Mouse (Mus musculus) cerebellum, adult 2 months (tissue): ENCODE measurements around the gene Apaf1.

ENCODE experiments used
- CTCF ChIP-seq: fragments of 200-500 bp; IDR thresholded peaks from 2 replicates; pipeline ENCODE4 v1.5.1; 2011; ENCODE audit warnings: low read depth, mild to moderate bottlenecking, control low read depth, low read length, moderate library complexity, borderline replicate concordance; ENCODE audit not compliant: insufficient read depth
- POLR2A ChIP-seq: fragments of 200-500 bp; IDR thresholded peaks from 2 replicates; pipeline ENCODE4 v1.6.1; 2011; ENCODE audit warnings: low read length, control low read depth, borderline replicate concordance; ENCODE audit not compliant: insufficient read depth

DNA sequence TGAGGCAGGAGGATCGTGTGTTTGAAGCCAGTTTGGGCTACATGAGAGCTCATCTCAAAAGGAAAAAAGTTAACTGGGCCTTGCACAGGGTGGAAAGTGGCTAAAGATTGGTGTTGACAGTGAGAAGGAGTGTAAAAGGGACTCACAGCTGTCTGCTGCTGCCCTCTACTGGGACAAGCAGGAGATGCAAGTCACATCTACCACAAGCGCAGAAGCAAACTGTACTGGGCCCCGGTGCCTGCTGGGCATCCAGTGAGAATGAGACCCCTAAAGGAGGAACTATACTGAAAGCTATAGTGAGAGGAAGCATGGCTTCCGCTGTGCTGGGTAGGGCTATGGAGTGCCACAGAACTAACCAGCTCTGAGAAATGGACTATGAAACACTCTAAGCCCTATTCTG, 50.2 kb downstream of the Apaf1 start:
- TF ChIP-seq CTCF (peak; percentile 96), POLR2A (no peak)
